Mouse (Mus musculus): ENCODE measurements at regions not wholly inside any gene's neighbourhood (a gene's known extent, or its start where the extent isn't known, plus 50 kb on each side); places are given as distances from the start of the nearest gene placed in this dataset.

GRCm38 (mm10) chr1:19290098-19290497 lies 81.4 kb downstream of the Tfap2b start:
- DNase-seq (ENCODE audit: low spot score in 2 of 2), result no peak

- DNase-seq (ENCODE audit: low spot score in 2 of 2), result no peak
These were observed 112.9 kb downstream of the Tfap2b start for GRCm38 (mm10) chr1:19321598-19321997.

DNA sequence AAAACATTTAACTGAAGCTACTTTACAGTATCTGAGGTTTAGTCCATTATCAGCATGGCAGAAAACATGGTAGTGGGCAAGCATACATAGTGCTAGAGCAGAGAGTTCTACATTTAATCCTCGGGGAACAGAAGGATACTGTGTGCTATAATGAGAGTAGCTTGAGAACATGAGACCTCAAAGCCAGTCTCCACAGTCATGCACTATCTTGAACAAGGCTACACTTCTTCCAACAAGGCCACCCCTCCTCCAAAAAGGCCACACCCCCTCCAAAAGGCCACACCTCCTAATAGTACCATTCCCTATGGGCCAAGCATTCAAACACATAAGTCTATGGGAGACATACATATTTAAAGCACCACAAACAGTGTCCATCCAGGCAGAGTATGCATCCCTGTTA lies 127.3 kb downstream of the Tfap2b start:
- DNase-seq (ENCODE audit: low spot score in 2 of 2), result no peak

GRCm38 (mm10) chr1:19337207-19337606 lies 128.5 kb downstream of the Tfap2b start:
- no peak for DNase-seq (ENCODE audit: low spot score in 2 of 2)

DNA sequence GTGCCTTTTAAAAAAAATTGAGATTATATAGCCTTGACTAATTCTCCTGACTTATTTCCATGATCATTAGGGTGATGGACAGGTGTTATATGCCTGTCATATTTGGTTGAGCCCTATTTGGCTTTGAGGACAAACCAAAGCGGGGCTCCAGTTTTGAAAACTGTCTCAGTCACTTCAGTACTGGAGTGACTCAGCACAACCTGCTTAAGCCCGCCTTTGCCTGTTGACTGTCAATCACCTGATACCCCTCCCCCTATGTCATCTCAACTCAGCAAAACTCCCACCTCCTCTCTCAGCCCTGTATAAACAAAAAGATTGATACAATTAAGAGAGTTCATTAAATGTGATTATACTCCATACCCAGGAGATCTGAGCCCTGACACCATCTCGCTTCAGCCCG lies 135.7 kb downstream of the Tfap2b start:
- DNase-seq (ENCODE audit: low spot score in 2 of 2), result no peak

DNA sequence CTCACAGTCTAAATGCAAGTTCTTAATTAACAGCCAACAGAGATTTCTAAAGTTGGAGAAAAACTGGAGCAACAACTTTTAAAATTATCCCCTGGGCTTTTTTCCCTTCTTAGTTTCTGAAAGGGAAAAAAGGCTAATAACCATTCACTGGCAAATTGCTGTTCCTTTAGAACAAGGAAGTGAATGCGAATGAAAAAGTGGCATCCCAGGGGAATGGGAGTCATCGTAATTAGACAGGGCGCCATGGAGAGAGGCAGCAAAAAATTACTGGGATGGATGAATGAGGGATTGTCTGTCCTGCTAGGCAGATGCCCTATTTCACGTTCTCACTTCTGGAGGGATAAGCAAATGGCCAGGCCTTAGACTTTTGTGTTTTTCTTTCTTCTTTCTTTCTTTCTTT lies 141.8 kb downstream of the Tfap2b start:
- no peak for DNase-seq (ENCODE audit: low spot score in 2 of 2)

DNA sequence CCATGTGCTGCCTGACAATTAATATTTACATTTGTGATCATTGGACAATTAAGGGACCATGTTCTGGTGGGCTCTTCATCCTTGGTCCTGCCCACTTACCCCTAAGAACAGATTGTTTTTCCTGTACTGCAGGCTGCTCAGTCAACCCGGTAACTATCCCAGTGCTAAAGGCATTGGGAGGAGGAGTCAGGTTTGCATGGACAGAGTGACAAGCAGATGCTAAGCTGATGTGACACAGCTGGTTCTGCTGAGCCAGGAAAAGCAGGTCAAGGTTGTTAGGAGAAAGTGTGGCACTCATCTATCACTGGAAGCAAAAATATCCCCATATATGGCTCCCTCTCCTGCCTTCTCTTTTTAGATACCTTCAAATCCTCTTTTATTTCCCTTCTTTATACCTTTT lies 176.1 kb downstream of the Tfap2b start:
- no peak for DNase-seq (ENCODE audit: low spot score in 2 of 2)

GRCm38 (mm10) chr1:19388864-19389505 lies 180.3 kb downstream of the Tfap2b start:
- no peak for DNase-seq (ENCODE audit: low spot score in 2 of 2)

GRCm38 (mm10) chr1:19407556-19407955 lies 198.8 kb downstream of the Tfap2b start:
- no peak for DNase-seq (ENCODE audit: low spot score in 2 of 2)

GRCm38 (mm10) chr1:19412345-19412744 lies 203.6 kb downstream of the Tfap2b start:
- DNase-seq (ENCODE audit: low spot score in 2 of 2), result no peak

DNA sequence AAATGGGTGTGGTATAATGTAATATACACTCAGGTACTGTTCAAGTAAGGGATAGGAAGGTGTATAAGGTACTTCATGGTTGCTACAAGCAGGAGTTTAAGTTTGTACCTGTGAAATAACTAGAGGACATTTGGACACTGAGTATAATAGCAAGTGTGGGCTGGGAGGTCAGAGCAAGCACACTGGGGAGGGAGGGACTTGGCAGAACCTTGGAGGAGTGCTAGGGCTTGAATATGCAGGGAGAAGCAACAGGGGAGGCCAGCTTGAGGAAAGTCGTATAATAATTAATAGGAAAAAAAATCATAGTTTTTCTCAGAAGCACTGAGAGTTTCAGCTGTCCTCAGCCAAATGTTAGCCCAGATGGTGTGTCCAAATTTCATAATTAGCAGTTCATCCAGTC lies 212.4 kb downstream of the Tfap2b start:
- no peak for DNase-seq (ENCODE audit: low spot score in 2 of 2)

DNA sequence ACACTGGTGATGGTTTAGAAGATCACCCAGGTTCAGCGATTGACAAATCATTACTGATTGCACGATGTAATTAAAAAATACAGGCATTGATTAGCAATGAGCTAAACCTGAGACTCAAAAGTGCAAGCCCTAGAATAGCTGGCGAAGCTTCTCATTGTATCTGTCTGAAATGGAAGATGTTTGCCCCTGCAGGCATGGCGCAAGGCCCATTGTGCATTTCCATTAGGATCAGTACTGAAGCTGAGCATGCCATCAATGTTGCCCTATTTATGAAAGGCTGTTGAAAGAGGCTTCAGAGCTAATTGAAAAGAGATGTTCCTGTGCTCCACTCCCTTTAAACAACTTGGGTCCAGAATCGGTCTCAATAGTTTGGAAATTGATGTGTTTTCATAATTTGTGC lies 242.1 kb downstream of the Tfap2b start:
- no peak for DNase-seq (ENCODE audit: low spot score in 2 of 2)

GRCm38 (mm10) chr1:19458646-19459441 lies 250.1 kb downstream of the Tfap2b start:
- DNase-seq (ENCODE audit: low spot score in 2 of 2), result no peak

DNA sequence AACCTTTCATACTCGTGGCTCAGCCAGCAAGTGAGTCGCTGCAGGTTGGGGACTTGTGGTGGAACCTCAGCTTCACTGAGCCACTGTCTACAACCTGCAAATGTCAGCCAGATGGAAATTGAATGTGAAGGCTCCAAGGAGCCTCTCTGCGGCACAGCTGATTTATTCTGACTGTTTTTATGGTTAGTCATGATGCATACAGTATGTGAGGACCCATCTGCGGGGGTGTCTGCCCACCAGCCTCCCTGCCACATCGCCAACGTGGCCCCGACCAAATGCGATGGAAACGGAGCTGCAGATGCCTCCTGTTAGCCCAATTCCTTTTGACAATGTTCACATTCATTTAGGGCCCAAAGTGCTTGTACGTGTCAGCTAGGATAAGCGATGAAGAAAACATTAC lies 251.2 kb downstream of the Tfap2b start:
- peak in 1 of 2 experiments; percentile 5 for DNase-seq (ENCODE audit: low spot score in 2 of 2)

DNA sequence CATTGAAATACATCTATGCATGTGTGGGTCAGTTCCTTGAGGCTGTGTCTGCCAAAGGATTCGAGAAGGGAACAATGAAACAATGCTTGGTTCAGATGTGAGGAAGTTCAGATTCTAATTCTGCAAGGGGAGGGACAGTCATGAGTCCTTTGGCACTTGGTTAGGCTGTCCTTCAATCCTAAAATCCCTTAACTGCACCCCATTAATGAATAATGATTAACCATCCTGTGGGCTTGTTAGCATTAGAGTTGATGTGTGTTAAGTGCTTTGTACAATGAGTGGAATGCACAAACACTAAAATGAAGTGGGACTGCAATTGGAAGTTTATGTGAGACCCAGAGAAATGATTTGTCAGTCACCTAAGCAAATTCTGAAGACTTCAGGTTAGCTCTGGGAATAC lies 264.8 kb downstream of the Tfap2b start:
- no peak for DNase-seq (ENCODE audit: low spot score in 2 of 2)
